Mouse (Mus musculus): Measurements from ENCODE around the gene Traf1. TPM values are rescaled to one million over a fixed set of nuclear protein-coding genes. Genes with fewer than 3 reads are reported as not detected.

Gene Traf1
- polyA plus RNA-seq, 1 experiment from 2014 or later: 1.2 TPM

DNA sequence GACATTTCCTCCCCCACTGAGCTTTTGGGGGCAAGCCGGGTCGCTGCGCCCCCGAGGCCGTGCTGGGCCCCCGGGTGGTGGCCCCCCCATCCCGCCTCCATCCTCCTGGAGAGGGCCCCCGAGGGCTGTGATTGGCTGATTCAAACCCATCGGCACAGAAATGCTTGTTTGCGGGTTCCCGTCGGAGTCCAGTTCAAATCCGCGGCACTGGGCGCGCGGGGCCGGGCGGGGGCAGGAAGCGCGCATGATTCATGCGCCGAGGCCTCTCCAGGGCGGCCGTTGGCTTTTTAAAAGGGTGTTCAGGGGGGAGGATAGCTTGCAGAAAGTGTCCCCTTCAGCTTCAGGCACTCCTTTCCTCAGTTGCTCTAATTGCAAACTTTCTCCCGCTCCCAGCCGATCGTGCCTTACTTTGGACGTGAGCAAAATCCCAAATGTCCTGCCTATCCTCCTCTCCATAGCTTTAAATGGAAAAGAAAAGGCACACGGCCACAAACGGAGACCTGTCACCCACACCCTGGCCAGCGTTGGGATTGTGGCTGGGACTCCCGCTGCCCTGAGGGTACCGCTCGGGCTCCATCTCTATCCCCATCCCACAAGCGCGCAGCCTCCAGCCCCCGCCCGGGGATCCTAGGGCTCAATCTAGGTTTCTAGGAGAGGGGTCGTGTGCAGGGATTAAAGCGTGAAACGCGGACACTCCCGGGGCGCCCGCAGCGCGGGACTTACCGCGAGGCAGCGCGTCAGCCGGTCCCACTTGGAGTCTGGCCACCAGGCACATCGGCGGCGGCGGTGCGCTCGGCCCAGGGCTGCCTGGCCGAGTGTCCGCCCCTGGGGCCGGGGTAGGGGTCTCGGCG lies 48.1 kb downstream of the Traf1 start, which contains the start of gene Phf19:
Gene Phf19, minus strand, starts transcription at position 809 of the 851 bp plus-strand sequence.
- Histone ChIP-seq H3K27ac (ENCODE audit: poor library complexity, severe bottlenecking) (peak within 1 kb of the TSS; percentile 50; the same call in 1 of the 2 replicates), H3K4me3 (peak within 1 kb of the TSS; percentile 69), H3K4me1 (replicated peaks) (peaks cover 27% of the 10 kb centered on the region), H3K4me2 (peak within 1 kb of the TSS; percentile 97), H3K9me3 (replicated peaks) (no peaks in the 10 kb centered on the region), H3K9ac (peak within 1 kb of the TSS; percentile 76), H3K27me3 (replicated peaks) (peaks cover 32% of the 10 kb centered on the region), H3K36me3 (no peaks in the 10 kb centered on the region)
- ATAC-seq (ENCODE audit: insufficient number of reproducible peaks, low FRiP score): peak; percentile 41
- 1% methylated on average over 63 of the region's 64 CpGs for WGBS

DNA sequence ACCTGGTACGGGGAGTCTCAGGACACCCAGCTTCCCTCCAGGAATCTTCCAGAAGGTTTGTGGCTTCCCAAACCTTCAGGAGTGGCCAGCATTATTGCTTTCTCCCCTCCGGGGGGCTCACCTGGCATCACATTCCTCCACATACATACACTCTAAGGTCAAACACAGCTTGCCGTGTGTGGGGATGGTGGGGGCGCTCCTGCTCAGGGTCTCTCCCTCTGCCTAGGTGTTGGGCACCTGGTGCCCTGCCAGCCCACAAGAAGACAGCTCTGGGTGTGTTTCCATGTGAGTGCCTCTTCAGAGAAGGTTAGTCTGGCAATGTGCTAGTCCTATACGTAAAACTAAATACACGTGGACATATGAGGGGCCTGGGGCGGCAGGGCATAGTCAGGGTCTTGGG lies 49.0 kb downstream of the Traf1 start:
- WGBS: 44% methylated on average over 7 of the region's 7 CpGs
- ATAC-seq (ENCODE audit: insufficient number of reproducible peaks, low FRiP score): 0 out of 2 replicates have a peak, but pooled peaks have one; percentile 8
- peaks cover 27% of the 10 kb centered on the region for H3K4me1 ChIP-seq (replicated peaks)
- H3K4me2 ChIP-seq: peak overlapping the region; percentile 97
- H3K9me3 ChIP-seq (replicated peaks): no peaks in the 10 kb centered on the region
- H3K27me3 ChIP-seq (replicated peaks): peaks cover 32% of the 10 kb centered on the region
- peak overlapping the region; percentile 69 for H3K4me3 ChIP-seq
- no peak overlapping the region for H3K27ac ChIP-seq (ENCODE audit: poor library complexity, severe bottlenecking)
- H3K9ac ChIP-seq: peak overlapping the region; percentile 76
- no peaks in the 10 kb centered on the region for H3K36me3 ChIP-seq

DNA sequence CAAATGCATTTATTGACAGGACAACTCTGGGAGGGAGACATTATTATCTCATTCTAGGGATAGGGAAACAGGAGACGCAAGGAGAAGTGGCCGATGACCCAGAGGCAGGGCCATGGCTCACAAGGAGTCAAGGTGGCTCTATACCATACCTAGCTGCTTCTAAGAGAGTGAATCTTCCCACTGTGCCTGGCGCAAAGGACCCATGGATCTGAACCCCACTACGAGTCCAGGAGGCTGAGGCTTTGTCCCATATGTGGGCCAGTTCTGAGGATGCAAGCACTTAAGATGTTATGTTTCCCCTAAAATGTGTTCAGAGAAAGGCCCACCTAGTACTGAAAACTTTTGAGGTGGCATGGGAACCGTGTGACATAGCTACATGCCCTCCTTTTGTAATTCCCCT lies 49.7 kb downstream of the Traf1 start:
- H3K9ac ChIP-seq: no peak overlapping the region
- no peak overlapping the region for H3K27ac ChIP-seq (ENCODE audit: poor library complexity, severe bottlenecking)
- no peak for ATAC-seq (ENCODE audit: insufficient number of reproducible peaks, low FRiP score)
- WGBS: 79% methylated on average over 5 of the region's 5 CpGs
- H3K4me1 ChIP-seq (replicated peaks): peaks cover 27% of the 10 kb centered on the region
- H3K27me3 ChIP-seq (replicated peaks): peaks cover 32% of the 10 kb centered on the region
- H3K4me3 ChIP-seq: no peak overlapping the region
- no peaks in the 10 kb centered on the region for H3K36me3 ChIP-seq
- H3K4me2 ChIP-seq: no peak overlapping the region
- no peaks in the 10 kb centered on the region for H3K9me3 ChIP-seq (replicated peaks)

GRCm38 (mm10) chr2:34909719-34910118 lies 51.9 kb downstream of the Traf1 start:
- H3K27me3 ChIP-seq (replicated peaks): peaks cover 32% of the 10 kb centered on the region
- WGBS: 87% methylated on average over 4 of the region's 4 CpGs
- no peak for ATAC-seq (ENCODE audit: insufficient number of reproducible peaks, low FRiP score)

GRCm38 (mm10) chr2:34906861-34907604 lies 54.5 kb downstream of the Traf1 start:
- H3K4me2 ChIP-seq: no peak overlapping the region
- H3K27me3 ChIP-seq (replicated peaks): peaks cover 18% of the 10 kb centered on the region
- no peak overlapping the region for H3K4me3 ChIP-seq
- H3K9ac ChIP-seq: no peak overlapping the region
- 51% methylated on average over 12 of the region's 12 CpGs for WGBS
- peaks cover 23% of the 10 kb centered on the region for H3K4me1 ChIP-seq (replicated peaks)
- H3K9me3 ChIP-seq (replicated peaks): no peaks in the 10 kb centered on the region
- ATAC-seq (ENCODE audit: insufficient number of reproducible peaks, low FRiP score): no peak
- H3K27ac ChIP-seq (ENCODE audit: poor library complexity, severe bottlenecking): no peak overlapping the region
- no peaks in the 10 kb centered on the region for H3K36me3 ChIP-seq

More at GRCm38 (mm10) chr2:34909719-34910118, 51.9 kb downstream of the Traf1 start:
- no peak overlapping the region for H3K4me3 ChIP-seq
- no peaks in the 10 kb centered on the region for H3K9me3 ChIP-seq (replicated peaks)
- no peak overlapping the region for H3K27ac ChIP-seq (ENCODE audit: poor library complexity, severe bottlenecking)
- H3K36me3 ChIP-seq: no peaks in the 10 kb centered on the region
- no peak overlapping the region for H3K9ac ChIP-seq
- H3K4me1 ChIP-seq (replicated peaks): peaks cover 20% of the 10 kb centered on the region
- H3K4me2 ChIP-seq: no peak overlapping the region

DNA sequence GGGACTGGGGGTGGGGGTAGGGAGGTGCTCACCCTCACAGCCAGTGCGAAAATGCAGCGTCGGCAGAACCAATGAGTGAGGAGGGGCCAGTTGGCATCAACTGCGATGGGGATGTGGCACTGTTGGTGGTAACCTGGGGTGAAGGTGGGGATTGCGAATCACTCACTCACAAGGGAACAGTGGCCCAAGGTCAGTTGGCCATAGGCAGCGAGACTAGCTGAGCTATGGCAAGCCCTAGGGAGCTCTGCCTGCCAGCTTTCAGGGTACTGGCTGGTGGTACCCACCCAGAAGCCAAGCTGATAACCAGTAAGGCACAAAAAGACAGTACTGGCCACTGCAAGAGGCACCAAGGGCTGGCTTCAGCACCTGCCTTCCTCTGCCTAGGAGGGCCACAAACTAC lies 55.1 kb downstream of the Traf1 start:
- Histone ChIP-seq H3K36me3 (no peaks in the 10 kb centered on the region), H3K4me3 (no peak overlapping the region), H3K4me2 (no peak overlapping the region), H3K27me3 (replicated peaks) (peaks cover 12% of the 10 kb centered on the region; the same call in 1 of the 2 replicates), H3K9me3 (replicated peaks) (no peaks in the 10 kb centered on the region), H3K9ac (no peak overlapping the region), H3K27ac (ENCODE audit: poor library complexity, severe bottlenecking) (no peak overlapping the region), H3K4me1 (replicated peaks) (peaks cover 23% of the 10 kb centered on the region)
- 52% methylated on average over 6 of the region's 6 CpGs for WGBS
- no peak for ATAC-seq (ENCODE audit: insufficient number of reproducible peaks, low FRiP score)

DNA sequence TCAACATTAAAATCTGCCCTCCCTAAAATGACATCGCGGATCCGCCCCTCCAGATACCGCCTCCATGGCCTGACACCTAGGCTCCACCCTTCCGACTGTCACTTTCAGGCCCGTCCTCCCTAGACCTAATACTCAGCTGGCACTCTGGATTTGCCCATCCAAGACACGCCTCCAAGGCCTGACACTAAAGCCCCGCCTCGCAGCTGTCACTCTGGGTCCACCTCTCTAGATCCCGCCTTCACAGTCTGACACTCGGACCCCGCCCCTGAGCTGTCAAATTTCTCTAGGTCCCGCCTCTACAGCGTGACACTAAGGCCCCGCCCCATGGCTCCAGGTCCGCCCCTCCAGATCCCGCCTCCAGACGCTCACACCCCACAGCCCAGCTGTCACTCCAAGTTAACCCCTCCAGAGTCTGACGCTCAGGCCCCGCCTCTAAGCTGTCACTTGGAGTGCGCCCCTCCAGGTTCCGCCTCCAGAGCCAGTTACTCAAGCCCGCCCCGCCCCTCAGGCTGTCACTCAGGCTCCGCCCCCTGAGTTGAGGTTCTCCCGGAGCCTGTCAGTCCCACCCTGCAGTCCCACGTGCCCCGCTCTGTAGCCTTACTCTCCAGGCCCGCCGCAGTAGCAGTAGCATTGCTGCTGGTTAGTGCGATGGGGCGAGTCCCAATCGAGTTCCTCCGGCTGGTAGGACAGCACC lies 56.6 kb downstream of the Traf1 start:
- Histone ChIP-seq H3K4me2 (peak overlapping the region; percentile 79), H3K27ac (ENCODE audit: poor library complexity, severe bottlenecking) (no peak overlapping the region; the same call in 1 of the 2 replicates), H3K27me3 (replicated peaks) (peaks cover 4% of the 10 kb centered on the region; the same call in 1 of the 2 replicates), H3K9ac (peak overlapping the region; percentile 67; the same call in 1 of the 2 replicates), H3K4me3 (peak overlapping the region; percentile 37), H3K9me3 (replicated peaks) (no peaks in the 10 kb centered on the region), H3K36me3 (no peaks in the 10 kb centered on the region), H3K4me1 (replicated peaks) (peaks cover 23% of the 10 kb centered on the region)
- WGBS: 1% methylated on average over 34 of the region's 34 CpGs
- peak; percentile 97 for ATAC-seq (ENCODE audit: insufficient number of reproducible peaks, low FRiP score)

DNA sequence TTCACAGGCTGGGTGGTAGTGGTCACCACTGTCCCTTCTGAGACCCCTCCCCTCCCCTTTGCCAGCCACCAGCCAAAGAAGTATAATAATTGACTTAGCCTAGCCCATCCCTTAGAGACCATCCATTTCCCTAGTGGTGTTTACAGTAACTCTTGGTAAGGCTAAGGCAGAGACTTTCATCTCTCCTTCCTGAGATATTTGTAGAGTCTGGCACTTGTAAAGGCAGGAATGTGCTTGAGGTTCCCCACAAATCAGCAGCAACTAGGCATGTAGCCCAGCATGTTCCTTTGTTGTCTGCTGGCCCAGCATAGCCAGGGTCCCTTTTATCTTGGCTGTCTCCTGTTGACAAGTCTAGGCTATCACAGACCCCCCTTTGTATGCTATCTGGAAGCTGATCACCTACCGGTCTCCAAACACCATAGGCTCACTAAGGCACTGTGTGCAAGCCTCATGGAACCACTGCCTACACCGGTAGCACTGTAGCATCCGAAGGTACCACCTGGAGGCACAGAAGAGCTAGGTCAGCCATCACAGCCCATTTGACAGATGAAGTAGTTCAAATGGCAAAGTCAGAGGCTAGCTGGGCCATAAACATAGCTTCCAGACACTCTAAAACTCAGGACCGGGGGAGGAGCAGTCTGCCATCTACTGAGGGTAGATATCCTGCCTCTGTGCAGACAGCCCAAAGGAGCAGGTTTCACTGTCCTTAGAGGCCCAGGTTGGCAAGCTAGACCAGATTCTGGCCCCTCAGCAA lies 57.7 kb downstream of the Traf1 start:
- no peak overlapping the region; the same call in 1 of the 2 replicates for H3K27ac ChIP-seq (ENCODE audit: poor library complexity, severe bottlenecking)
- no peaks in the 10 kb centered on the region for H3K36me3 ChIP-seq
- H3K9ac ChIP-seq: no peak overlapping the region
- H3K4me1 ChIP-seq (replicated peaks): peaks cover 23% of the 10 kb centered on the region
- 58% methylated on average over 4 of the region's 4 CpGs for WGBS
- ATAC-seq (ENCODE audit: insufficient number of reproducible peaks, low FRiP score): no peak
- H3K9me3 ChIP-seq (replicated peaks): no peaks in the 10 kb centered on the region
- H3K4me3 ChIP-seq: no peak overlapping the region
- peak overlapping the region; percentile 79; the same call in 1 of the 2 replicates for H3K4me2 ChIP-seq
- H3K27me3 ChIP-seq (replicated peaks): 0 out of 2 replicates have a peak, but pooled peaks cover 3% of the 10 kb centered on the region

GRCm38 (mm10) chr2:34903191-34903590 lies 58.4 kb downstream of the Traf1 start:
- WGBS: 79% methylated on average over 7 of the region's 7 CpGs
- H3K27ac ChIP-seq (ENCODE audit: poor library complexity, severe bottlenecking): no peak overlapping the region

GRCm38 (mm10) chr2:34902731-34903130 lies 58.8 kb downstream of the Traf1 start:
- ATAC-seq (ENCODE audit: insufficient number of reproducible peaks, low FRiP score): no peak
- Histone ChIP-seq H3K4me3 (no peak overlapping the region), H3K27me3 (replicated peaks) (0 out of 2 replicates have a peak, but pooled peaks cover 3% of the 10 kb centered on the region), H3K27ac (ENCODE audit: poor library complexity, severe bottlenecking) (no peak overlapping the region), H3K4me1 (replicated peaks) (peaks cover 23% of the 10 kb centered on the region), H3K9me3 (replicated peaks) (no peaks in the 10 kb centered on the region), H3K36me3 (no peaks in the 10 kb centered on the region), H3K4me2 (no peak overlapping the region), H3K9ac (no peak overlapping the region)
- WGBS: 78% methylated on average over 6 of the region's 6 CpGs

More at GRCm38 (mm10) chr2:34903191-34903590, 58.4 kb downstream of the Traf1 start:
- Histone ChIP-seq H3K4me1 (replicated peaks) (peaks cover 23% of the 10 kb centered on the region), H3K4me3 (no peak overlapping the region), H3K9me3 (replicated peaks) (no peaks in the 10 kb centered on the region), H3K27me3 (replicated peaks) (0 out of 2 replicates have a peak, but pooled peaks cover 3% of the 10 kb centered on the region), H3K36me3 (no peaks in the 10 kb centered on the region), H3K9ac (no peak overlapping the region), H3K4me2 (no peak overlapping the region)
- ATAC-seq (ENCODE audit: insufficient number of reproducible peaks, low FRiP score): no peak

All from heart, embryonic 12.5 days (tissue).